Mouse (Mus musculus) embryonic fibroblast, embryonic 13.5 days (primary cell): ENCODE measurements around the gene Slc8a1.

Experiments
- CTCF ChIP-seq: IDR thresholded peaks from 2 replicates; pipeline ENCODE4 v1.5.1; 2011; ENCODE audit warnings: mild to moderate bottlenecking, control low read depth, low read length, moderate library complexity, borderline replicate concordance; ENCODE audit not compliant: insufficient read depth
- POLR2A ChIP-seq: IDR thresholded peaks from 2 replicates; pipeline ENCODE4 v1.6.1; 2011; ENCODE audit warnings: low read depth, mild to moderate bottlenecking, control low read depth, low read length, moderate library complexity

DNA sequence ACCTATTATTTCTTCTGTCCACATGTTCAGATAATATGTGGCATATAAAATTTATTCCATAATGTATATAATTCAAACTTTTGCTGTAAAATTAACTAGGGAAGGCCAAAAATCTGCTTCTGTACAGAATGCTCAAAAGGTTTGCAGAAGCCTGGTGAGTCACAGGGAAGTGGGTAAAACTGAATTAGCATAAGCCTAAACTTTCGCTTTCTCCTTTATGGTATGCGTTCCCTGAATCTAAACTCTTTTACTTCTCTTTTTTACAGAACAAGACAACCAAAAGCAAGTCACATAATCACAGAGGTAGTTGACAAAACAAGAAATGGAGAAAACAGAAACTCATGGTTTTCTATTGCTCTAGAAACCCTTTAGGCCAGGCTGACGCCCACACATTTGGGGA, 202.1 kb downstream of the Slc8a1 start:
- TF ChIP-seq POLR2A (no peak), CTCF (no peak)
